Mouse (Mus musculus) lung, embryonic 15.5 days (tissue): Measurements from ENCODE around the gene Gm21958. TPM values are rescaled to one million over a fixed set of nuclear protein-coding genes. Genes with fewer than 3 reads are reported as not detected.
A peak's percentile ranks its signal among the peaks of the same experiment; 100 is the strongest.
"Not testable (repeated sequence)": the region's sequence is repeated elsewhere in the genome, so short reads cannot be mapped to it uniquely, and the experiment has no call there.

Experiments used
- ATAC-seq: fragments of 200-750 bp; cut with Nextera tagmentation; 2 replicates; pipeline ENCODE4 v1.8.0; 2017; ENCODE audit warnings: moderate number of reproducible peaks, borderline replicate concordance; ENCODE audit not compliant: low FRiP score, low TSS enrichment; ENCODE audit errors: extremely low read depth
- H3K27ac ChIP-seq: fragments of 300-500 bp; sonication (generic); 2 replicates; pipeline ENCODE4 v1.5.1; 2015; ENCODE audit warnings: moderate library complexity, mild to moderate bottlenecking, inconsistent platforms
- H3K27me3 ChIP-seq: fragments of 300-500 bp; sonication (generic); 2 replicates; pipeline ENCODE4 v1.6.1; 2015; ENCODE audit warnings: inconsistent platforms
- H3K36me3 ChIP-seq: fragments of 300-500 bp; sonication (generic); 2 replicates; pipeline ENCODE4 v1.6.1; 2015; ENCODE audit warnings: inconsistent platforms
- H3K4me1 ChIP-seq: fragments of 300-500 bp; sonication (generic); 2 replicates; pipeline ENCODE4 v1.6.1; 2015; ENCODE audit warnings: inconsistent platforms
- H3K4me2 ChIP-seq: fragments of 300-500 bp; sonication (generic); 2 replicates; pipeline ENCODE4 v1.6.1; 2015; ENCODE audit warnings: inconsistent platforms, mild to moderate bottlenecking, moderate library complexity
- H3K4me3 ChIP-seq: fragments of 300-500 bp; sonication (generic); 2 replicates; pipeline ENCODE4 v1.5.1; 2015; ENCODE audit warnings: mild to moderate bottlenecking, inconsistent platforms
- H3K9ac ChIP-seq: fragments of 300-500 bp; sonication (generic); 2 replicates; pipeline ENCODE4 v1.6.1; 2015; ENCODE audit warnings: inconsistent platforms
- H3K9me3 ChIP-seq: fragments of 300-500 bp; sonication (generic); 2 replicates; pipeline ENCODE4 v1.6.1; 2016; ENCODE audit warnings: inconsistent platforms
- WGBS: fragments of 180-500 bp; shearing (Covaris S2); methylation state at CpG from one replicate; pipeline ENCODE4 v1.1.7; 2015; 5-methylcytosine and 5-hydroxymethylcytosine counted together
- polyA plus RNA-seq: library from polyadenylated mRNA; unstranded; fragments of >200 nt; fragmentation: Nextera tagmentation; extraction: Ambion mirVana; gene quantifications from 2 replicates; pipeline ENCODE4 v1.2.1, GENCODE M21; 2015

Gm21958 gene
- polyA plus RNA-seq, 1 experiment from 2014 or later, result 0.65 TPM

DNA sequence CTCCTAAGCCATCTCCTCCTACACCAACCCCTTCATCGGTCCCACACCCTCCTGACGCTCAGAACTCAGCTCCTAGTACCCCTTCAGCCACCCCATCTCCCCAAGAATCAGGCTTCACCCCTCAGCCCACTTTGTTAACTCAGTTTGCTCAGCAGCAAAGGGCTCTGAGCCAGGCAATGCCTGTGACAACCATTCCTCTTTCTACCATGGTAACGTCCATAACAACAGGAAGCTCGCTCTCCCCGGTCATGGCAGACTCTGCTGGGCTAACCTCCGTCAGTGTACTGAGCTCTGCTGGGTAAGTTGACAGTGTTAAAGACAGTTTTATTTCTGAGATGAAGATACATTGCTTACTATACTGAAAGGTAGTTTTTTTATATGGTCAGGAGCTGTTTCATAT lies 3.2 kb upstream of the Gm21958 start:
- 82% methylated on average over 6 of the region's 6 CpGs for WGBS
- no peak overlapping the region for H3K4me3 ChIP-seq
- no peak overlapping the region for H3K4me2 ChIP-seq
- peaks cover 67% of the 10 kb centered on the region for H3K36me3 ChIP-seq
- H3K4me1 ChIP-seq, result no peaks in the 10 kb centered on the region
- no peak overlapping the region for H3K9ac ChIP-seq
- ATAC-seq, result no peak
- H3K9me3 ChIP-seq, result no peaks in the 10 kb centered on the region
- no peaks in the 10 kb centered on the region for H3K27me3 ChIP-seq
- H3K27ac ChIP-seq, result no peak overlapping the region

DNA sequence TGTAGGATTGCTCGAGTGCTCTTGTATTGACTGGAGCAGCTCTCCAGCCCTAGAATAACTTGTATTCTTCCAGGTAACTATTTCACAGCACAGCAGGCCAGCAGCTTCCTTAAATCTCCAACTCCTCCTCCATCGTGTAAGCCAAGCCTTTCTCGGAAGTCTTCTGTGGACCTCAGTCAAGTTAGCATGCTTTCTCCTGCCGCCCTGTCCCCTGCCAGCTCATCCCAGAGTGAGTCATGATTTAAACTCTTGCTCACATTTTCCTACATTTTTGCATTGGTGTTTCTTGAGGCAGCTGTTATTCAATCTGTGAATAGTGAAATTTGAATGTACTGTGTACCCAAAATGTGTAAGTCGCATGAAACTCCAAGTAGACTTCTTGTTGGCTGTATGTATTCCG lies 1.3 kb upstream of the Gm21958 start:
- no peak overlapping the region for H3K9ac ChIP-seq
- 92% methylated on average over 6 of the region's 6 CpGs for WGBS
- no peak overlapping the region for H3K4me2 ChIP-seq
- peaks cover 66% of the 10 kb centered on the region for H3K36me3 ChIP-seq
- ATAC-seq, result no peak
- H3K27me3 ChIP-seq, result no peaks in the 10 kb centered on the region
- no peak overlapping the region for H3K4me3 ChIP-seq
- no peaks in the 10 kb centered on the region for H3K9me3 ChIP-seq
- H3K4me1 ChIP-seq, result no peaks in the 10 kb centered on the region
- no peak overlapping the region for H3K27ac ChIP-seq

- no peaks in the 10 kb centered on the region for H3K27me3 ChIP-seq
- H3K9ac ChIP-seq, result no peak overlapping the region
- no peaks in the 10 kb centered on the region for H3K9me3 ChIP-seq
- H3K4me3 ChIP-seq, result no peak overlapping the region
- no peak overlapping the region for H3K27ac ChIP-seq
- no peak for ATAC-seq
- peaks cover 78% of the 10 kb centered on the region for H3K36me3 ChIP-seq
- H3K4me2 ChIP-seq, result no peak overlapping the region
- no peaks in the 10 kb centered on the region for H3K4me1 ChIP-seq
- WGBS, result 82% methylated on average over 9 of the region's 9 CpGs
These were observed 5.2 kb downstream of the Gm21958 start for GRCm38 (mm10) chr3:54708972-54709371.

- not testable (repeated sequence) for H3K4me3 ChIP-seq, H3K27ac ChIP-seq, H3K9ac ChIP-seq, H3K9me3 ChIP-seq, ATAC-seq, H3K4me2 ChIP-seq, H3K27me3 ChIP-seq, H3K4me1 ChIP-seq
- H3K36me3 ChIP-seq, result peaks cover 78% of the 10 kb centered on the region
- 95% methylated on average over 8 of the region's 8 CpGs for WGBS
These were observed 10.0 kb downstream of the Gm21958 start for GRCm38 (mm10) chr3:54704106-54704505.

GRCm38 (mm10) chr3:54699759-54700301 lies 14.3 kb downstream of the Gm21958 start:
- H3K36me3 ChIP-seq, result peaks cover 69% of the 10 kb centered on the region
- 66% methylated on average over 5 of the region's 5 CpGs for WGBS

GRCm38 (mm10) chr3:54693056-54693415 lies 21.1 kb downstream of the Gm21958 start:
- peak overlapping the region; percentile 59 for H3K4me2 ChIP-seq
- H3K9ac ChIP-seq, result peak overlapping the region; percentile 68
- no peaks in the 10 kb centered on the region for H3K27me3 ChIP-seq
- H3K27ac ChIP-seq, result peak overlapping the region; percentile 93
- H3K4me3 ChIP-seq, result peak overlapping the region; percentile 58
- WGBS, result 0% methylated on average over 8 of the region's 8 CpGs
- peaks cover 19% of the 10 kb centered on the region for H3K36me3 ChIP-seq
- peaks cover 2% of the 10 kb centered on the region; the same call in 1 of the 2 replicates for H3K4me1 ChIP-seq
- ATAC-seq, result no peak
- no peaks in the 10 kb centered on the region for H3K9me3 ChIP-seq

More at GRCm38 (mm10) chr3:54699759-54700301, 14.3 kb downstream of the Gm21958 start:
- H3K9ac ChIP-seq, result no peak overlapping the region
- H3K27ac ChIP-seq, result no peak overlapping the region
- H3K4me1 ChIP-seq, result peaks cover 2% of the 10 kb centered on the region; the same call in 1 of the 2 replicates
- H3K27me3 ChIP-seq, result no peaks in the 10 kb centered on the region
- ATAC-seq, result no peak
- no peaks in the 10 kb centered on the region for H3K9me3 ChIP-seq
- H3K4me2 ChIP-seq, result no peak overlapping the region
- H3K4me3 ChIP-seq, result no peak overlapping the region

- Histone ChIP-seq H3K27me3 (no peaks in the 10 kb centered on the region), H3K4me1 (peaks cover 2% of the 10 kb centered on the region; the same call in 1 of the 2 replicates), H3K27ac (peak within 1 kb of the TSS; percentile 93), H3K36me3 (peaks cover 14% of the 10 kb centered on the region), H3K4me3 (peak within 1 kb of the TSS; percentile 58), H3K4me2 (peak within 1 kb of the TSS; percentile 71), H3K9ac (peak within 1 kb of the TSS; percentile 68), H3K9me3 (no peaks in the 10 kb centered on the region)
- under 1% methylated on average over 65 of the region's 65 CpGs for WGBS
- peak; percentile 99 for ATAC-seq
These were observed 21.7 kb downstream of the Gm21958 start, which contains the start of gene Supt20 for GRCm38 (mm10) chr3:54692202-54693055. Supt20 (plus strand) TSS chr3:54692807.

DNA sequence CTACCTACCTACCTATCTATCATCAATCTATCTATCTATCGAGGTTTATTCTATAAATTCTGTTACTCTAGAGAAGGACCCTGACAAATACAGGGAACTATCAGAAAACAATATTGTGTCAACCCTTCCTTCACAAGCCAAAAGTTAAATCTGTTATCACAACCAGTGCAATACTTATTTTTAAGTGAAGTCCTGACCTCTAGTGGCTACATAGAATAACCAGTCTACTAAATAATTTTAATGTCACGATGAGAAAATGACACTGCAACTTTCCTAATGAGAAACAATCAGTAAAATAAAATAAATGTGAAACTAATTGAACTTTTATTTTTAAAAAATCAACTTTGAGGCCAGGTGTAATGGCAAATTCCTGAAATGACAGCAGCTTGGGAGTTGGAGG lies 25.1 kb downstream of the Gm21958 start:
- Histone ChIP-seq H3K4me3 (no peak overlapping the region), H3K27ac (no peak overlapping the region), H3K4me2 (no peak overlapping the region), H3K27me3 (no peaks in the 10 kb centered on the region), H3K36me3 (no peaks in the 10 kb centered on the region), H3K9me3 (no peaks in the 10 kb centered on the region), H3K9ac (no peak overlapping the region), H3K4me1 (no peaks in the 10 kb centered on the region)
- no peak for ATAC-seq
- 26% methylated on average over 2 of the region's 2 CpGs for WGBS

- Histone ChIP-seq H3K9me3 (no peaks in the 10 kb centered on the region), H3K4me3 (no peak overlapping the region), H3K4me2 (no peak overlapping the region), H3K9ac (no peak overlapping the region), H3K27me3 (no peaks in the 10 kb centered on the region), H3K36me3 (no peaks in the 10 kb centered on the region), H3K4me1 (no peaks in the 10 kb centered on the region), H3K27ac (no peak overlapping the region)
- no peak for ATAC-seq
- WGBS, result 39% methylated on average over 2 of the region's 2 CpGs
These were observed 26.9 kb downstream of the Gm21958 start for GRCm38 (mm10) chr3:54687245-54687644.

DNA sequence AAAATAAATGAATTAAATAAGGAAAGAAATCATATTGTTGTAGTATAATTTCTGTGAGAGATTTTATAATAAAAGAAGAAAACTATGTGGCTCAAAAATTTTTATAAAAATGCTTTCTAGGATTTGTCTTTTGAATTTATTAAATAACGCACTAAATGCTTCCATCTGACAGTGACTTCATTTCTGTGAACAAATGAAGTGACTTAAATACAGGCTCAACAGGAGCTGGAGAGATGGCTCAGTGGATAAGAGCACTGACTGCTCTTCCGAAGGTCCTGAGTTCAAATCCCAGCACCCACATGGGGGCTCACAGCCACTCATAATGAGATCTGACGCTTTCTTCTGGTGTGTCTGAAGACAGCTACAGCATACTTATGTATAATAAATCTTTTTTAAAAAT lies 29.0 kb downstream of the Gm21958 start:
- H3K9ac ChIP-seq, result no peak overlapping the region
- no peaks in the 10 kb centered on the region for H3K4me1 ChIP-seq
- H3K27ac ChIP-seq, result no peak overlapping the region
- no peak overlapping the region for H3K4me2 ChIP-seq
- no peaks in the 10 kb centered on the region for H3K9me3 ChIP-seq
- H3K4me3 ChIP-seq, result no peak overlapping the region
- ATAC-seq, result no peak
- no peaks in the 10 kb centered on the region for H3K27me3 ChIP-seq
- H3K36me3 ChIP-seq, result no peaks in the 10 kb centered on the region
- WGBS, result 85% methylated on average over 3 of the region's 3 CpGs

DNA sequence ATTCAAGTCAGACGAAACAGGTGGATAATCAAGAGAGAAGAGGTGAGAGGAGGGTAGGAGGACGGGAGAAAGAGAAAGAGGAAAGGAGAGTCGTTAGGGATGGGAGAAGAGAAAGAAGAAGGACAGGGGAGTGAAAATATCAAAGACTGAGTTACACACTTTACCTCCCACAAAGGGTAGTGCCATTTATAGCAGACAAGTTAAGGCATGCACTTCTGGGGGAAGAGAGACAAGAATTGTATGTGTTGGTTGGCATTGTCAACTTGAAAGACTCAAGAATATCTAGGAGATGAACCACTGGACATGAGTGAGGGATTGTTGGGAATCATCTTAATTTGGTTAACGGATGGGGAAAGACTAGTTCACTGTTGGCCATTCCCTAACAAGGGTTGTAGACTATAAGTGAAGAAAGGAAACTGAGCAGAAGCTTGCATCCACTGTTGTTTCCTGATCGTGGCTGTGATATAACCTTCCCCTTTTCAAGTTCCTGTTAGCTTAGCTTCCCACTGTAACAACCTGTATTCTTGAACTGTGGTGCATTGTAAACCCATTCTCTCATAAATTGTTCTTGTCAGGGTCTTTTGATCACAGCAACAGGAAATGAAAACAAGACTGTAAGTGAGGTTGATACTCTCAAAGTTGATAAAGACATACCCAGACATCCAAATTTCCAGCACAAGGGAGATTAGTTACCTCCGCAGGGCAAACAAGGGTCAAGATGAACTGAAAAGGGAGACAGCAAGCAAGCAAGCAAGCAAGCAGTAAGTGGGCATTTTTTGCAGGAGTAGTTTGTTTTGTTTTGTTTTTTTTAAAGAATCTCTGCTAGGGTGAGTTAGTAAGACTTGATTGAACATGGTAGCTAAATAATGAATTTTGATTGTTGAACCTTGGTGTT lies 32.6 kb downstream of the Gm21958 start:
- no peak overlapping the region for H3K4me3 ChIP-seq
- H3K27me3 ChIP-seq, result no peaks in the 10 kb centered on the region
- WGBS, result 60% methylated on average over 6 of the region's 6 CpGs
- ATAC-seq, result no peak
- H3K4me2 ChIP-seq, result no peak overlapping the region
- no peaks in the 10 kb centered on the region for H3K36me3 ChIP-seq
- H3K9me3 ChIP-seq, result no peaks in the 10 kb centered on the region
- no peak overlapping the region for H3K27ac ChIP-seq
- H3K9ac ChIP-seq, result no peak overlapping the region
- no peaks in the 10 kb centered on the region for H3K4me1 ChIP-seq
